Mouse (Mus musculus) thymus, postnatal 10 days (tissue): ENCODE results near the gene Ndufs7.

ENCODE experiments used
- DNase-seq, 2 experiments: peaks; one replicate each; pipeline ENCODE4 v3.0.0; 2021; ENCODE audit warnings: low spot score in 2 of 2

Ndufs7 gene

GRCm38 (mm10) chr10:80293325-80293724, 44.4 kb downstream of the Ndufs7 start:
- no peak for DNase-seq

- DNase-seq: no peak
Observed at GRCm38 (mm10) chr10:80294311-80294710, 45.4 kb downstream of the Ndufs7 start.

GRCm38 (mm10) chr10:80294788-80295303, 45.9 kb downstream of the Ndufs7 start:
- DNase-seq: no peak

- DNase-seq: peak; percentile 29 to 52
Observed at GRCm38 (mm10) chr10:80295618-80296425, 46.9 kb downstream of the Ndufs7 start, which contains the start of gene Apc2. TSS of gene Apc2 (plus strand) at chr10:80295977.

- DNase-seq: no peak
Observed at GRCm38 (mm10) chr10:80296824-80297223, 47.9 kb downstream of the Ndufs7 start.

GRCm38 (mm10) chr10:80297526-80298133, 48.7 kb downstream of the Ndufs7 start:
- no peak for DNase-seq

GRCm38 (mm10) chr10:80298571-80299281, 49.8 kb downstream of the Ndufs7 start:
- no peak for DNase-seq

- no peak for DNase-seq
Observed at GRCm38 (mm10) chr10:80299301-80299700, 50.4 kb downstream of the Ndufs7 start.

GRCm38 (mm10) chr10:80299824-80300223, 50.9 kb downstream of the Ndufs7 start:
- DNase-seq: no peak

GRCm38 (mm10) chr10:80300672-80301181, 51.8 kb downstream of the Ndufs7 start:
- DNase-seq: no peak

GRCm38 (mm10) chr10:80301256-80302081, 52.5 kb downstream of the Ndufs7 start:
- no peak for DNase-seq

GRCm38 (mm10) chr10:80302082-80302355, 53.1 kb downstream of the Ndufs7 start:
- no peak for DNase-seq

GRCm38 (mm10) chr10:80302471-80302881, 53.6 kb downstream of the Ndufs7 start:
- no peak for DNase-seq

GRCm38 (mm10) chr10:80304458-80304857, 55.5 kb downstream of the Ndufs7 start:
- no peak for DNase-seq

- peak; percentile 15 to 27 for DNase-seq
Observed at GRCm38 (mm10) chr10:80304862-80305261, 55.9 kb downstream of the Ndufs7 start.
